Comparison of ENCODE assay signal across 7 mouse cellular contexts in genomic region chr11:4949256-4950044, GRCm38 (mm10). TPM values are rescaled to one million over a fixed set of nuclear protein-coding genes. Genes with fewer than 3 reads are reported as not detected.
A peak's percentile ranks its signal among the peaks of the same experiment; 100 is the strongest.
DNase-seq lines count a peak whose midpoint lies in the region; ATAC-seq lines count a peak whose summit lies in the region.

No protein-coding gene starts in this region.

- no peak overlapping the region for H3K27ac ChIP-seq in hindbrain, embryonic 12.5 days
- H3K27ac ChIP-seq in limb, embryonic 13.5 days: no peak overlapping the region
- no peak overlapping the region for H3K27ac ChIP-seq in neural tube, embryonic 12.5 days

- H3K4me1 ChIP-seq in hindbrain, embryonic 12.5 days: peaks cover 41% of the 10 kb centered on the region
- peaks cover 19% of the 10 kb centered on the region for H3K4me1 ChIP-seq in limb, embryonic 13.5 days
- H3K4me1 ChIP-seq in neural tube, embryonic 12.5 days: peaks cover 33% of the 10 kb centered on the region

- H3K4me2 ChIP-seq in hindbrain, embryonic 12.5 days (replicated peaks): peak overlapping the region; percentile 77
- H3K4me2 ChIP-seq in limb, embryonic 13.5 days (replicated peaks): no peak overlapping the region
- peak overlapping the region; percentile 85 for H3K4me2 ChIP-seq in neural tube, embryonic 12.5 days (replicated peaks)

- DNase-seq in right cerebral cortex, adult 2 months (ENCODE audit: low spot score in 2 of 2): peak; percentile 40 to 60
- DNase-seq in right cerebral cortex, postnatal 36 days (ENCODE audit: low spot score in 2 of 2): no peak
- DNase-seq in embryo, embryonic 10 days (ENCODE audit: low spot score): peak; percentile 94
- no peak for DNase-seq in cerebellum, adult 9-11 months

- H3K36me3 ChIP-seq in hindbrain, embryonic 12.5 days: no peaks in the 10 kb centered on the region
- H3K36me3 ChIP-seq in limb, embryonic 13.5 days: no peaks in the 10 kb centered on the region
- no peaks in the 10 kb centered on the region for H3K36me3 ChIP-seq in neural tube, embryonic 12.5 days

- H3K9me3 ChIP-seq in hindbrain, embryonic 12.5 days (replicated peaks): no peaks in the 10 kb centered on the region
- no peaks in the 10 kb centered on the region for H3K9me3 ChIP-seq in limb, embryonic 13.5 days
- no peaks in the 10 kb centered on the region for H3K9me3 ChIP-seq in neural tube, embryonic 12.5 days

- peak overlapping the region; percentile 51 for H3K4me3 ChIP-seq in hindbrain, embryonic 12.5 days
- H3K4me3 ChIP-seq in limb, embryonic 13.5 days: no peak overlapping the region
- H3K4me3 ChIP-seq in neural tube, embryonic 12.5 days: peak overlapping the region; percentile 5; the same call in 1 of the 2 replicates

- ATAC-seq in hindbrain, embryonic 12.5 days (ENCODE audit: low FRiP score): no peak
- ATAC-seq in limb, embryonic 13.5 days (ENCODE audit: low FRiP score, low read depth): 0 out of 2 replicates have a peak, but pooled peaks have one; percentile 42
- ATAC-seq in neural tube, embryonic 12.5 days (ENCODE audit: low FRiP score, low read depth): no peak

- H3K27me3 ChIP-seq in hindbrain, embryonic 12.5 days: peaks cover 97% of the 10 kb centered on the region
- peaks cover 98% of the 10 kb centered on the region for H3K27me3 ChIP-seq in limb, embryonic 13.5 days
- H3K27me3 ChIP-seq in neural tube, embryonic 12.5 days (replicated peaks): peaks cover 98% of the 10 kb centered on the region

- no peak overlapping the region for H3K9ac ChIP-seq in hindbrain, embryonic 12.5 days
- H3K9ac ChIP-seq in limb, embryonic 13.5 days: no peak overlapping the region
- no peak overlapping the region for H3K9ac ChIP-seq in neural tube, embryonic 12.5 days

- WGBS in hindbrain, embryonic 12.5 days: 7% methylated on average over 23 of the region's 23 CpGs
- WGBS in limb, embryonic 13.5 days: 6% methylated on average over 23 of the region's 23 CpGs
- WGBS in neural tube, embryonic 12.5 days: 6% methylated on average over 23 of the region's 23 CpGs

RNA-seq across cellular contexts. Expression of gene Nefh, which starts 1.6 kb away (rescaled TPM):
- 1.4 and 1.5 TPM in 2 replicates for polyA plus RNA-seq in hindbrain, embryonic 12.5 days (2016; fragmentation: Nextera tagmentation; extraction: Ambion mirVana)
- 0.08 and 0.18 TPM in 2 replicates for polyA plus RNA-seq in limb, embryonic 13.5 days (2015; fragmentation: Nextera tagmentation; extraction: Ambion mirVana)
- 3.4 and 5.4 TPM in 2 replicates for polyA plus RNA-seq in neural tube, embryonic 12.5 days (2016; fragmentation: Nextera tagmentation; extraction: Ambion mirVana)

RNA-seq across cellular contexts. Expression of gene Ap1b1, which starts 37.2 kb away (rescaled TPM):
- polyA plus RNA-seq in hindbrain, embryonic 12.5 days (2016; fragmentation: Nextera tagmentation; extraction: Ambion mirVana): 76.4 and 83.3 TPM in 2 replicates
- 49.9 and 54.4 TPM in 2 replicates for polyA plus RNA-seq in limb, embryonic 13.5 days (2015; fragmentation: Nextera tagmentation; extraction: Ambion mirVana)
- 71.9 and 82.7 TPM in 2 replicates for polyA plus RNA-seq in neural tube, embryonic 12.5 days (2016; fragmentation: Nextera tagmentation; extraction: Ambion mirVana)

RNA-seq across cellular contexts. Expression of gene Thoc5, which starts 54.3 kb away (rescaled TPM):
- 52.6 and 55.6 TPM in 2 replicates for polyA plus RNA-seq in hindbrain, embryonic 12.5 days (2016; fragmentation: Nextera tagmentation; extraction: Ambion mirVana)
- polyA plus RNA-seq in limb, embryonic 13.5 days (2015; fragmentation: Nextera tagmentation; extraction: Ambion mirVana): 36.2 and 36.9 TPM in 2 replicates
- 51.1 and 53.6 TPM in 2 replicates for polyA plus RNA-seq in neural tube, embryonic 12.5 days (2016; fragmentation: Nextera tagmentation; extraction: Ambion mirVana)

Comparison
In these comparisons a context has a peak if more than half of its experiments do, and no peak if none do; other contexts are left out.
1. DNase-seq: peak in right cerebral cortex, adult 2 months (2 of 2) and embryo, embryonic 10 days (single experiment); none in right cerebral cortex, postnatal 36 days (0 of 2) and cerebellum, adult 9-11 months (single experiment).